Mouse (Mus musculus): ENCODE results near the gene Cmbl. TPM values are rescaled to one million over a fixed set of nuclear protein-coding genes. Genes with fewer than 3 reads are reported as not detected.
"Not testable (repeated sequence)": the region's sequence is repeated elsewhere in the genome, so short reads cannot be mapped to it uniquely, and the experiment has no call there.

Gene Cmbl
- polyA plus RNA-seq, 1 experiment from 2014 or later: 12.8 TPM

DNA sequence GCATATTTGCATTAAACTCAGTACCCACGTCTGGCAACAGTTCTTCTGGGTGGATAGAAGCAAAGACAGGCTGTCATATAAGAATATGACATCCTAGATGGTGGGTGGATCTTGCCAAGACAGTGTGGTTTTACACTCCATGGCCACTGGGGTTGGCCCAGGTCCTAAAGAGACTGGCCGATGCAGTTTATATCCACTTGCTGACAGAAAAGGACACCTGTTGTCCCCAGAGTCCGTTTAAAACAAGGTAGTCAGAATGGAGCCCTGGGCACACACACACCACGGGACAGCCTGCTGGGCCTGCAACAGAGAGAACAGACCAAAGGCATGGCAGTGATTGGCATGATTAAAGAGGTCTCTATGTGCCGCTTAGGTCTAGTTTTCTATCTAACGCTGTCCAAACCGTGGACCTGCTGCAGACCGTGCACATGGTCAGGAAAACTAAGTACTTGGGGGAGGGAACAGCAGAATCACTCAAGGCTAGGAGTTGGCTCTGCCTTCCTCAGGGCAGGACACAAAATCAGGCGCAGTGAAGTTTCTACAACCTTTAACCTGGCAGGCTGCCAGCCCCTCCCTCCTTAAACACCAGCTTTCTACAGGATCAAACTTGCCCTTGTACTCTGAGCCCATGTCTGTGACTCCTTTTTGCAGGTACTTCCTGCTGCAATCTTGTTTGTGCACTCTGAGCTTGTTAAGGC lies 4.3 kb downstream of the Cmbl start:
- Histone ChIP-seq H3K4me3 (ENCODE audit: low read depth, low read length) (no peak overlapping the region), H3K9ac (ENCODE audit: low read depth, low read length) (no peak overlapping the region), H3K4me2 (ENCODE audit: low read length) (no peak overlapping the region), H3K27ac (ENCODE audit: low read length) (no peak overlapping the region), H3K27me3 (ENCODE audit: control insufficient read depth, insufficient read depth, low read depth, low read length) (no peaks in the 10 kb centered on the region), H3K4me1 (ENCODE audit: control insufficient read depth, insufficient read depth, low read length) (no peaks in the 10 kb centered on the region; the same call in 1 of the 2 replicates), H3K9me3 (replicated peaks; ENCODE audit: control insufficient read depth, low read length, poor library complexity, severe bottlenecking) (no peaks in the 10 kb centered on the region), H3K36me3 (ENCODE audit: control insufficient read depth, insufficient read depth, low read length) (no peaks in the 10 kb centered on the region)
- WGBS: 73% methylated on average over 9 of the region's 9 CpGs
- ATAC-seq: no peak

DNA sequence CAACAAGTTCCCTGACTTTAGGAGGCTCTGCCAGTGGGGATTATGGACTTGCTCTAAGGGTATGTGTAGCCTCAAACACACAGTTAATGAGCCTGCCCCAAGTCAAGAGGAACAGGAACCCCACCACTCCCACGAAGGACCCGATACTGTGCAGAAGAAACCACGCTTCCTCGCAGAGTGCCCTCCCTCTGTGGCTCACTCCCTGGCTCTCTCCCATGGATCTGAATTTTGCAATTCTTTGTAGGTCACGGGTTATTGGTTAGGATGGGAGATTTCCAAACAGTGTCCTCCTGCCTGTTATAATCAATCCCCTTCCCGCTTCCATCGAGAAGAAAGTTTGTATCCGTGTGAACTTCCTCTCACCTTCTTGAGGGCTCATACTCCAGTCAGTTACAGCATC lies 5.8 kb downstream of the Cmbl start:
- H3K9ac ChIP-seq (ENCODE audit: low read depth, low read length): no peak overlapping the region
- H3K4me1 ChIP-seq (ENCODE audit: control insufficient read depth, insufficient read depth, low read length): no peaks in the 10 kb centered on the region
- no peak overlapping the region for H3K4me3 ChIP-seq (ENCODE audit: low read depth, low read length)
- no peak for ATAC-seq
- no peaks in the 10 kb centered on the region for H3K36me3 ChIP-seq (ENCODE audit: control insufficient read depth, insufficient read depth, low read length)
- H3K27me3 ChIP-seq (ENCODE audit: control insufficient read depth, insufficient read depth, low read depth, low read length): no peaks in the 10 kb centered on the region
- 93% methylated on average over 8 of the region's 8 CpGs for WGBS
- no peaks in the 10 kb centered on the region for H3K9me3 ChIP-seq (replicated peaks; ENCODE audit: control insufficient read depth, low read length, poor library complexity, severe bottlenecking)
- no peak overlapping the region for H3K4me2 ChIP-seq (ENCODE audit: low read length)
- H3K27ac ChIP-seq (ENCODE audit: low read length): no peak overlapping the region

DNA sequence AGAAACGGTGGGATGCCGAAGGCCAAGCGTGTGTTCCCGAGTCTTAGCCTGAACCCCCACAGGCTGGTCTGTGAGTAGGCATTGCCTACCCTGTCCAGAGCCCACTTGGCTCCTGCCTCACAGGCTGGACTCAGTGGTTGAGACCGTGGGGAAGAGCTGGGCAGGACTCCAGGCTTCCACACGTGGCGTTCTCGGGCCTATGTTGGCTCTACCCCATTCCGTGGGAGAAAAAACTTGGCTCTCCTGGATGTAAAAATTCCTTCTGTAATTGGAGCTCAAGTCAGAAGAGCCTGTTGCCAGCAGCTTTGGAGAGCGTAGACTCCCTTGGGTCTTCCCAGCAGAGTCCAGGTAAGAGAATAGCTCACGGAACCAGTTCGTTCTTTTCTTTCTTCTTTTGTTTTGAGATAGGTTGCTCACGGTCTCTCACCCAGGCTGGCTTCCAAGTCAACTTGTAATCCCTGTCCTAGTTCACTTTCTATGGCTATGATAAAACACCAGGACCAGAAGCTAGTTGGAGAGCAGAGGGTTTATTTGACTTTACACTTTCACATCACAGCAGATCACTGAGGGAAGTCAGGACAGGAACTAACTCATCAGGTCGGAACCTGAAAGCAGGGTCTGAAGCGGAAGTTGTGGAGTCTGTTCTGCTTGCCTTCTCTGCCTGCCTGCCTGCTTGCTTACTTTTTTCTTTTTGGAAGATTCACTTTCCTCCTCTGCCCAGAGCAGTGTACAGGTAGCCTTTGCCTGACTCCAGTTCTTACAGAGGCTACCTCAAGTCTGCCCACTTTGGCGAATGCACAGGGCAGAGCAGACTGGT lies 6.9 kb downstream of the Cmbl start:
- Histone ChIP-seq H3K27me3 (ENCODE audit: control insufficient read depth, insufficient read depth, low read depth, low read length) (no peaks in the 10 kb centered on the region), H3K36me3 (ENCODE audit: control insufficient read depth, insufficient read depth, low read length) (no peaks in the 10 kb centered on the region), H3K4me1 (ENCODE audit: control insufficient read depth, insufficient read depth, low read length) (no peaks in the 10 kb centered on the region), H3K27ac (ENCODE audit: low read length) (no peak overlapping the region), H3K9ac (ENCODE audit: low read depth, low read length) (no peak overlapping the region), H3K4me2 (ENCODE audit: low read length) (no peak overlapping the region), H3K9me3 (replicated peaks; ENCODE audit: control insufficient read depth, low read length, poor library complexity, severe bottlenecking) (no peaks in the 10 kb centered on the region), H3K4me3 (ENCODE audit: low read depth, low read length) (no peak overlapping the region)
- ATAC-seq: no peak
- WGBS: 83% methylated on average over 16 of the region's 16 CpGs

DNA sequence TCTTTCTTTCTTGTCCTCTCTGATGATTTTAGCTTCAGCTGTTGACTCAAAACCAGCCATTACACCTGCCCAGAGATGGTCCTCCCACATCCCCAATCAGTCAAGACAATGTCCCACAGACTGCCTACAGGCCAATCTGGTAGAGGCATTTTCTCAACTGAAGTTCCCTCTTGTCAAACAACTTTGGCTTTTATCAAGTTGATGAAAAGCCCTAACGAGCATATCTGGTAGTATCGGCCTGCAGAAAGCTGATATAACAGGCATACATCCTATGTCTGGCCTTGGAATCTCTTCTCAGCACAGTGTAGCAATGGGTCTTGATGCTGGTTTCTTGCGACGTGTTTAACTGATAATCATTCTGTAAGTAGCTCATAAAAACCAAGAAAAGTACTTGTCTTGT lies 8.1 kb downstream of the Cmbl start:
- H3K4me1 ChIP-seq (ENCODE audit: control insufficient read depth, insufficient read depth, low read length): no peaks in the 10 kb centered on the region
- H3K9me3 ChIP-seq (replicated peaks; ENCODE audit: control insufficient read depth, low read length, poor library complexity, severe bottlenecking): no peaks in the 10 kb centered on the region
- H3K9ac ChIP-seq (ENCODE audit: low read depth, low read length): no peak overlapping the region
- H3K4me3 ChIP-seq (ENCODE audit: low read depth, low read length): no peak overlapping the region
- H3K27me3 ChIP-seq (ENCODE audit: control insufficient read depth, insufficient read depth, low read depth, low read length): no peaks in the 10 kb centered on the region
- no peak for ATAC-seq
- H3K27ac ChIP-seq (ENCODE audit: low read length): no peak overlapping the region
- no peak overlapping the region for H3K4me2 ChIP-seq (ENCODE audit: low read length)
- no peaks in the 10 kb centered on the region for H3K36me3 ChIP-seq (ENCODE audit: control insufficient read depth, insufficient read depth, low read length)
- WGBS: 89% methylated on average over 4 of the region's 4 CpGs

DNA sequence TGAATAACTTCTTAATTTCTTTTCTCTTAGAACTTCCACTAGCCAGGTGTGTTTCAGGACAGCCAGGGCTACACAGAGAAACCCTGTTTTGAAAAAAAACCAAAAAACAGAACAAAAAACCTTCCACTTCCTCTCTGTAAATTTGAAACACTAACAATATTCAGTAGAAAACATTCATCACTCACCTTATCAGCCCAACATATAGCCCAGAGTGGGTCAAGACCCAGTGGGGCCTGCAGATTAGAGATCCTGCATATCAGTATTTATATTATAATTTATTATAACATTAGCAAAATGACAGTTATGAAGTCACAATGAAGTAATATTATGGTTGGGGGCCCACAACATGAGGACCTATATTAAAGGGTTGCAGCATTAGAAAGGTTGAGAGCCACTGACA lies 8.5 kb downstream of the Cmbl start:
- ATAC-seq: no peak
- no peaks in the 10 kb centered on the region for H3K36me3 ChIP-seq (ENCODE audit: control insufficient read depth, insufficient read depth, low read length)
- no peak overlapping the region for H3K9ac ChIP-seq (ENCODE audit: low read depth, low read length)
- no peak overlapping the region for H3K4me2 ChIP-seq (ENCODE audit: low read length)
- H3K27ac ChIP-seq (ENCODE audit: low read length): no peak overlapping the region
- H3K9me3 ChIP-seq (replicated peaks; ENCODE audit: control insufficient read depth, low read length, poor library complexity, severe bottlenecking): no peaks in the 10 kb centered on the region
- no peaks in the 10 kb centered on the region for H3K27me3 ChIP-seq (ENCODE audit: control insufficient read depth, insufficient read depth, low read depth, low read length)
- no peaks in the 10 kb centered on the region for H3K4me1 ChIP-seq (ENCODE audit: control insufficient read depth, insufficient read depth, low read length)
- H3K4me3 ChIP-seq (ENCODE audit: low read depth, low read length): no peak overlapping the region

DNA sequence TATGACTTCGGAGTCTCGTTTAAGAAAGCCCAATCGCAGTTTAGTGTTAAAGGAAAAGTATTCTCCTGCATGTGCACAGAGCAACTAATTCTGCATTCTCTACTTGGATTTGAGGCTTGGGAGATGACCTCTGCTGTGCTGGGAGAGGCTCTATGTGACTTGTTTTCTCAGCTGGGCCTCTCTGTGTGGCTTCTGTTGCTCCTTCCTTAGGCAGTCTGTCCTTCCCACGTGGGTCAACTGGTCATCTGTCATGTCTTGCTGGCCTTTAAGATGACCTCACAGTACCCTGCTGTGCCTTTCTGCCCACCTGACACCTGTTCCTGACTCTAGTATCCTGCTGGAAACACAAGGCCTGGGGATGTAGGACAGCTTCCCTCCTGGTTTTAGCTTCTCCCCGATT lies 10.9 kb downstream of the Cmbl start:
- H3K4me2 ChIP-seq (ENCODE audit: low read length): no peak overlapping the region
- WGBS: 79% methylated on average over 5 of the region's 5 CpGs
- H3K36me3 ChIP-seq (ENCODE audit: control insufficient read depth, insufficient read depth, low read length): no peaks in the 10 kb centered on the region
- no peak overlapping the region for H3K4me3 ChIP-seq (ENCODE audit: low read depth, low read length)
- no peak for ATAC-seq
- no peaks in the 10 kb centered on the region for H3K9me3 ChIP-seq (replicated peaks; ENCODE audit: control insufficient read depth, low read length, poor library complexity, severe bottlenecking)
- no peaks in the 10 kb centered on the region for H3K4me1 ChIP-seq (ENCODE audit: control insufficient read depth, insufficient read depth, low read length)
- H3K27me3 ChIP-seq (ENCODE audit: control insufficient read depth, insufficient read depth, low read depth, low read length): no peaks in the 10 kb centered on the region
- H3K9ac ChIP-seq (ENCODE audit: low read depth, low read length): no peak overlapping the region
- H3K27ac ChIP-seq (ENCODE audit: low read length): no peak overlapping the region

DNA sequence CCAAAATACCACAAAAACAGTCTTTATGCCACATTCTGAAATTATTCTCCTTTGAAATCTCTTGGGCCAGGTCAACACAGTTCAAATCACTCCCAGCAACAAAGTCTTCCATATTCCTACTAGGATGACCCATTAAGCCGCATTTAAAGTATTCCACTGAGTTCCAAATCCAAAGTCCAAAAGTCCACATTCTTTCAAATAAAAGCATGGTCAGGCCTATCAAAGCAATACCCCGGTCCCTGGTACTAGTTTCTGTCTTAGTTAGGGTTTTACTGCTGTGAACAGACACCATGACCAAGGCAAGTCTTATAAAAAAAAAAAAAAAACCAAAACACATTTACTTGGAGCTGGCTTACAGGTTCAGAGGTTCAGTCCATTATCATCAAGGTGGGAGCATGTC lies 15.9 kb downstream of the Cmbl start:
- not testable (repeated sequence) for H3K4me1 ChIP-seq (ENCODE audit: control insufficient read depth, insufficient read depth, low read length); H3K9ac ChIP-seq (ENCODE audit: low read depth, low read length); H3K27ac ChIP-seq (ENCODE audit: low read length); H3K4me3 ChIP-seq (ENCODE audit: low read depth, low read length); H3K9me3 ChIP-seq (replicated peaks; ENCODE audit: control insufficient read depth, low read length, poor library complexity, severe bottlenecking); H3K4me2 ChIP-seq (ENCODE audit: low read length); H3K27me3 ChIP-seq (ENCODE audit: control insufficient read depth, insufficient read depth, low read depth, low read length); H3K36me3 ChIP-seq (ENCODE audit: control insufficient read depth, insufficient read depth, low read length); ATAC-seq
- 97% methylated on average over 2 of the region's 2 CpGs for WGBS

DNA sequence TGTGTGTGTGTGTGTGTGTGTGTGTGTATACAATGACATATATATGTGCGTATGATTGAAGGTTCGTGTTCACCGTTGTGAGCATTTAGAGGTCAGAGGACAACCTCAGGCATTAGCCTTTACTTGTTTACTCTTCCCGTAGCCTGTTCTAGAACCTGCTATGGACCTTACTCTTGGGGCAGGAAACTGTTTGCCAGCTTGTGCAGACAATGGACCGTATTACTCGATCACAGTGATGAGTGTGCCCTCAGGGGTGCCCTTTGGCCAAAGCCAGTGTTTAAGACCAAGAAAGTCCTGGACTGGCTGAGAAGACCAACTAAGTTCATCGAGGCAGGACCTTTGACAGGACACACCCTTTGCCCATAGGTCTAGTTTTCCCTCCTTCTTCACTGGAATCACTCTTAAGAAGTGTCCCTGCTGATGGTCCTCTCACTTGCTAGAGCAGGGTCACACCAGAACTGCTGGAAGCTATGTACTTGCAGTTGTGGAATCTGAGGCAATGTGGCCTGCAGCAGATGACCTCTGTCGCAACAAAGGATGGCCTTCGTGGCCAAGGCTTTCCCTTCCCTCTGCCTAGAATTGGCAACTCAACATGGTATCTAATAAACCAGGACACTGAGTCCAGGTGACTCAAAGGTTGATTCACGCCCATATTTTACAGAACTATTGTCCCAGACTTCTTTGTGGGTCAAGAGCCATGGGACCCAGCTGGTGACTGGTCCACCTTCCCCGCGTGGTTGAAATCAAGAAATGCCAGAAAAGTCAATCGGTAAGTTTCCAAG lies 18.3 kb downstream of the Cmbl start:
- Histone ChIP-seq H3K9ac (ENCODE audit: low read depth, low read length) (no peak overlapping the region), H3K36me3 (ENCODE audit: control insufficient read depth, insufficient read depth, low read length) (no peaks in the 10 kb centered on the region), H3K4me1 (ENCODE audit: control insufficient read depth, insufficient read depth, low read length) (peaks cover 2% of the 10 kb centered on the region; the same call in 1 of the 2 replicates), H3K9me3 (replicated peaks; ENCODE audit: control insufficient read depth, low read length, poor library complexity, severe bottlenecking) (no peaks in the 10 kb centered on the region), H3K4me2 (ENCODE audit: low read length) (no peak overlapping the region), H3K27ac (ENCODE audit: low read length) (no peak overlapping the region), H3K27me3 (ENCODE audit: control insufficient read depth, insufficient read depth, low read depth, low read length) (no peaks in the 10 kb centered on the region), H3K4me3 (ENCODE audit: low read depth, low read length) (no peak overlapping the region)
- no peak for ATAC-seq
- WGBS: 92% methylated on average over 13 of the region's 13 CpGs

DNA sequence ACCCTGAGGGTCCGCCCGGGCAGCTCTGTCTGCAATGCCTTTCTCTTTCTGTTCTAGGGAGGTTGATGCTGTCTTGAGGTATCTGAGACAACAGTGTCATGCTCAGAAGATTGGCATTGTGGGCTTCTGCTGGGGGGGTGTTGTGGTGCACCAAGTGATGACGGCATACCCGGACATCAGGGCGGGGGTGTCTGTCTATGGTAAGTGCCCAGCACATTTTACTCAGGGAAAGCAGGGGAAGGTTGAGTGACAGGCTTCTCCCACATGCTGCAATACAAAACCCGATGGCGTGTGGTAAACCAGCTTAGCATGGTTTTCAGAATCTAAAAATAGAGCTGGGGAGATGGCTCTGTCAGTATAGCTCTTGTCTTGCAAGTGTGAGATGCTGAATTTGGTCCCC lies 20.0 kb downstream of the Cmbl start:
- H3K4me3 ChIP-seq (ENCODE audit: low read depth, low read length): no peak overlapping the region
- ATAC-seq: no peak
- WGBS: 67% methylated on average over 7 of the region's 7 CpGs

More for the DNA sequence above, 20.0 kb downstream of the Cmbl start:
- no peaks in the 10 kb centered on the region for H3K9me3 ChIP-seq (replicated peaks; ENCODE audit: control insufficient read depth, low read length, poor library complexity, severe bottlenecking)
- no peak overlapping the region for H3K27ac ChIP-seq (ENCODE audit: low read length)
- peaks cover under 1% of the 10 kb centered on the region for H3K36me3 ChIP-seq (ENCODE audit: control insufficient read depth, insufficient read depth, low read length)
- peaks cover 2% of the 10 kb centered on the region; the same call in 1 of the 2 replicates for H3K4me1 ChIP-seq (ENCODE audit: control insufficient read depth, insufficient read depth, low read length)
- no peaks in the 10 kb centered on the region for H3K27me3 ChIP-seq (ENCODE audit: control insufficient read depth, insufficient read depth, low read depth, low read length)
- no peak overlapping the region for H3K4me2 ChIP-seq (ENCODE audit: low read length)
- no peak overlapping the region for H3K9ac ChIP-seq (ENCODE audit: low read depth, low read length)

All from midbrain, embryonic 16.5 days (tissue).